Mouse (Mus musculus) embryonic fibroblast, embryonic 13.5 days (primary cell): ENCODE measurements around the gene Ucn.

ENCODE experiments used
- CTCF ChIP-seq: IDR thresholded peaks from 2 replicates; pipeline ENCODE4 v1.5.1; 2011; ENCODE audit warnings: mild to moderate bottlenecking, control low read depth, low read length, moderate library complexity, borderline replicate concordance; ENCODE audit not compliant: insufficient read depth
- POLR2A ChIP-seq: IDR thresholded peaks from 2 replicates; pipeline ENCODE4 v1.6.1; 2011; ENCODE audit warnings: low read depth, mild to moderate bottlenecking, control low read depth, low read length, moderate library complexity

GRCm38 (mm10) chr5:31183678-31184077, 45.0 kb upstream of the Ucn start:
- TF ChIP-seq CTCF (no peak), POLR2A (no peak)
